Mouse (Mus musculus): ENCODE results near the gene Gpm6a. TPM values are rescaled to one million over a fixed set of nuclear protein-coding genes. Genes with fewer than 3 reads are reported as not detected.

The Gpm6a gene
- polyA plus RNA-seq, 1 experiment from 2014 or later = 17.7 TPM

DNA sequence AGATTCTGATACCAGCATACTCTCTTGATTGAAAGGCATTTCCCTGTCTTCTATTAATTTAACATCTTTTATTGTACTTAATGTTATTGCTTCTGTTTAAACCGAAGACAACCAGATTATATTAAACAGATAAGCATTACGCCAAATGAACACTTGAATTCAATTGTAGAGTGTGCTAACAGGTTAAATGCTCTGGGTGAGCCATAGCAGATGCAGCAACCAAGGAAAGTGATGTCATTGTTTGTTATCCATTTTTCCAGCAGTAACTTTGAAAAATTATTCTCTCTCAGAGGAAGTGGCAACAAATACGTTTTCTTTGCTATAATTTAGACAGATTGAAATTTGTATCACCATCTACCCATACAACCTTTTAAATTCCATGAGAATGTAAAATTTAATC lies 2.9 kb downstream of the Gpm6a start:
- ATAC-seq (ENCODE audit: insufficient number of reproducible peaks, low FRiP score) = no peak
- Histone ChIP-seq H3K4me1 (replicated peaks) (no peaks in the 10 kb centered on the region), H3K36me3 (no peaks in the 10 kb centered on the region), H3K27me3 (replicated peaks) (no peaks in the 10 kb centered on the region), H3K4me3 (no peak overlapping the region), H3K9ac (no peak overlapping the region), H3K9me3 (replicated peaks) (no peaks in the 10 kb centered on the region), H3K4me2 (no peak overlapping the region), H3K27ac (ENCODE audit: poor library complexity, severe bottlenecking) (no peak overlapping the region)
- WGBS = 58% methylated on average over 3 of the region's 3 CpGs

DNA sequence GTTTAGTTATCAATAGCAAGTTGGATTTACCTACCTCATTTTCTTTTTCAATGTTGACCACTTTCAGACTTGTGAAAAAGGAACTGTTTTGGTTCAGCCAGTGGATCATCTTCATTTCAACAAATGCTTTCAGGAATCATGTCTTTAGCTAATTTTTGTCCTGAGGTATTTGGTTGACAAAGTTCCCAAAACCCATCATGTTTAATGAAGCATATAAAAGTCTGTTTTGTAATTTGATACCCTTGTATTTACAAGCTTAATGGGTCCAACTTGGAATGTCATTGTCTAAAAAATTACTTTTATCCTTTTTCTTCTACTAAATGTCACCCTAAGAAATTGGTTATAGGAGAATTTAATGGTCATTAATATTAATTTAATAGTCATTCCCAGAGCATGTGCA lies 6.9 kb downstream of the Gpm6a start:
- no peak for ATAC-seq (ENCODE audit: insufficient number of reproducible peaks, low FRiP score)
- Histone ChIP-seq H3K4me3 (no peak overlapping the region), H3K4me2 (no peak overlapping the region), H3K27me3 (replicated peaks) (no peaks in the 10 kb centered on the region), H3K27ac (ENCODE audit: poor library complexity, severe bottlenecking) (no peak overlapping the region), H3K9me3 (replicated peaks) (no peaks in the 10 kb centered on the region), H3K9ac (no peak overlapping the region), H3K36me3 (no peaks in the 10 kb centered on the region), H3K4me1 (replicated peaks) (no peaks in the 10 kb centered on the region)

DNA sequence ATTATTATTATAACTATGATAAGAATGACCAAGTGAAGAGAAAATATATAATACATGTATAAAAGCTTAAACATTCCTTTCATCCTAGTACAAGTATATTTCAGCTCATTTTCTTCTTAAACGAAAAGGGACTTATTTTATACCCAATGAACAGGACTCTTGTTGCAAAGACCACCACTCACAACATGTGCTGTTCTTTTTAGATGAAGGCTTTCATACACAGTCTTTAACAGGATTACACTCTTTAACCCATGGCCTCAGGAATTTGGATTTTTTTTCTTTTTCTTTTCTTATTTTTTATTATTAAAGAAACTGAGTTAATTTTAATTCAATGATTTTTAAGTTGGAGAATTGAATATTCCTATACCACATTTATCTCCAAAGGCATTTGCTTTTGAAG lies 20.4 kb downstream of the Gpm6a start:
- H3K4me1 ChIP-seq (replicated peaks) = no peaks in the 10 kb centered on the region
- no peak overlapping the region for H3K4me2 ChIP-seq
- no peak overlapping the region for H3K27ac ChIP-seq (ENCODE audit: poor library complexity, severe bottlenecking)
- ATAC-seq (ENCODE audit: insufficient number of reproducible peaks, low FRiP score) = no peak
- H3K27me3 ChIP-seq (replicated peaks) = no peaks in the 10 kb centered on the region
- H3K9ac ChIP-seq = no peak overlapping the region
- 74% methylated on average over 1 of the region's 1 CpGs for WGBS
- H3K9me3 ChIP-seq (replicated peaks) = no peaks in the 10 kb centered on the region
- no peaks in the 10 kb centered on the region for H3K36me3 ChIP-seq
- H3K4me3 ChIP-seq = no peak overlapping the region

DNA sequence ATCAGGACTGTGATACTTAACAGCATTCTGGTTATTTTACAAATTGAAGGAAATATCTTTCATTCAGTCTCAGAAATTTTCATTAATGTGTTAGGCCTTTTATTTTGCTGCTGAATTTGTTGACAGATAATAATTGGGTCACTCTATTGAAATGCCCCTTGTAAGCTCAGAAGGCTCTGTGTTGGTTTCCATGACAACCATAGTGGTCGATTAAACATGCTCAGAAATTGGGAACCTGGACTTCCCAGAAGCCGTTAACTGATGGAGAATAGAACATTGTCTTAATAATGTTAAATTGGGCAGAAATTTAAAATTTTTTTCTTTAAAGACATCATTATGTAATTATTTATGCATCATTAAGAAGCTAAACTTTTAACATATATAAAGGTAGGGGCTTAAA lies 20.9 kb downstream of the Gpm6a start:
- Histone ChIP-seq H3K9me3 (replicated peaks) (no peaks in the 10 kb centered on the region), H3K27me3 (replicated peaks) (no peaks in the 10 kb centered on the region), H3K4me3 (no peak overlapping the region), H3K4me2 (no peak overlapping the region), H3K4me1 (replicated peaks) (no peaks in the 10 kb centered on the region), H3K27ac (ENCODE audit: poor library complexity, severe bottlenecking) (no peak overlapping the region), H3K9ac (no peak overlapping the region), H3K36me3 (no peaks in the 10 kb centered on the region)
- ATAC-seq (ENCODE audit: insufficient number of reproducible peaks, low FRiP score) = no peak
- 67% methylated on average over 2 of the region's 2 CpGs for WGBS

DNA sequence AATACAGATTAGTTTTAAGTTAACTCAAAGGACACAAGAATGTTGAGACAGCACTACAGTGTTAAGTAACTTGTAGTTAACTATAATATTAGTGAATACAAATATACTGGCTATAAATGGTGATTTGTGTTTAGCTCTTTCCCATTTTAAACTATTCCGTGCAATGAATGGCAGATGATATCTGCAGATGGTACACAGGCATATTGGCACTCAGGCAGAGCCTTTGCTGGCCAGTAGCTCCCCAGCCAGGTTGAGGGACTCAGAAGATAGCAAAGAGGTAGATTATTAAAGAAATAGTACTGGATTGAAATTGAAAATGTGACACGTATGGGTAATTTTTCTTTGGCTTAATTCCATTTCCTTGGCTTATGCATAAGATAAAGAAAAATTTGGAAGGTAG lies 21.3 kb downstream of the Gpm6a start:
- Histone ChIP-seq H3K9ac (no peak overlapping the region), H3K4me3 (no peak overlapping the region), H3K4me1 (replicated peaks) (no peaks in the 10 kb centered on the region), H3K4me2 (no peak overlapping the region), H3K27ac (ENCODE audit: poor library complexity, severe bottlenecking) (no peak overlapping the region), H3K27me3 (replicated peaks) (no peaks in the 10 kb centered on the region), H3K36me3 (no peaks in the 10 kb centered on the region), H3K9me3 (replicated peaks) (no peaks in the 10 kb centered on the region)
- WGBS = 89% methylated on average over 2 of the region's 2 CpGs
- ATAC-seq (ENCODE audit: insufficient number of reproducible peaks, low FRiP score) = no peak

DNA sequence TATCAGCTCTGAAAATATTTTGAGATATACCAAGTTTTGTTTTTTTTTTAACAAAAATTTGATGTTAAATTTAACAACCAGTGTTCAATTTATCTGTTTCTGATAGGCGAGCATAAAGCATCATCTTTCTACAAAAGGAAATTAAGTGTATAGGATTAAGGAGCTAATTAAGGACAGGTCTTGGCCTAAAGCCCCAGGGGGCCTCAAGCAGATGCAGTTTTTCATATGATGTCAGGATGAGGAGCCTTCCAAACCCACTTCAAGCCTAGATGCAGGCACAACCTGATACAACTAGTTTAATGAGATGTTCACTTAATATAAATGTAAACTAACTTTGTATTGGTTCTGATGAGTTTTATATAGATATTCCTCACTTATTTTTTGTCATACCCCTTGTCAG lies 22.0 kb downstream of the Gpm6a start:
- H3K9ac ChIP-seq = no peak overlapping the region
- no peak overlapping the region for H3K4me2 ChIP-seq
- H3K27me3 ChIP-seq (replicated peaks) = no peaks in the 10 kb centered on the region
- WGBS = 57% methylated on average over 1 of the region's 1 CpGs
- H3K27ac ChIP-seq (ENCODE audit: poor library complexity, severe bottlenecking) = no peak overlapping the region
- no peaks in the 10 kb centered on the region for H3K9me3 ChIP-seq (replicated peaks)
- H3K4me1 ChIP-seq (replicated peaks) = no peaks in the 10 kb centered on the region
- H3K4me3 ChIP-seq = no peak overlapping the region
- no peak for ATAC-seq (ENCODE audit: insufficient number of reproducible peaks, low FRiP score)
- H3K36me3 ChIP-seq = no peaks in the 10 kb centered on the region

DNA sequence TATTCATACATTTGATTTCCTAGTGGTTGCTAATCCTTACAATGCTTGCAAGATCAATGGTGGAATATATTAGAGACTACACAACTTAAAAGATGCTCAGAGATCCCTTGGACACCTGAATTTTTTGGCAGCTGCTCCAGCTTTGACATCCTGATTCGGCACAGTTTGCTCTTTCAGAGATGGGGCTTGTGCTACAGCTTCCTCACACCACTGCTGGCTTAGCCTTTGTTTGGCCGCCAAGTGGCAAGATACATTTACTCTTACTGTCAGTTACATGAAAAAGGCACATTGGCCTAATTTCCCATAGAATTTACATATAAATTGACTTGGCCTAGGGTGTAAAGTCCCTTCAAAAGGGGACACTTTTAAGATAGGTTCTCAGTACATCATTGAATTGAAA lies 32.1 kb downstream of the Gpm6a start:
- ATAC-seq (ENCODE audit: insufficient number of reproducible peaks, low FRiP score) = no peak
- H3K27ac ChIP-seq (ENCODE audit: poor library complexity, severe bottlenecking) = no peak overlapping the region
- WGBS = 49% methylated on average over 2 of the region's 2 CpGs

DNA sequence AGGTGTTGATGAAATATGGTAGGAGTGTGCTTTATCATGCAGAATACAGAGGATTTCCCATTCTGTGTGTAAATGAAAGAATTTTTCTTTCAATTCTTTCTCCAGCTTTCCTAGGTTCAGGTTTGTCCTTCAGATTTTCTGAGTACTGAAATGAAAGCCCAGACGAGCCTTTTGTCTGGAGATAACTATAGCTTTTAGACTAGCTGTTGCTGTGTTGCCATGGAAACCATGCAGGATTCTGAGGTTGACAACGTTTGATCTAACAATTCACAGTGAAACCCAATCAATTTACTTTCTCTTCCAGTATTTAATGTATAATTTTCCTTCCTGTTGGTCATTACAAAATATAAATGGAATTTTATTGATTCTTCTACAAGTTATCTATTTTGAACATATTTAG lies 34.5 kb downstream of the Gpm6a start:
- ATAC-seq (ENCODE audit: insufficient number of reproducible peaks, low FRiP score) = no peak
- Histone ChIP-seq H3K36me3 (no peaks in the 10 kb centered on the region), H3K27me3 (replicated peaks) (no peaks in the 10 kb centered on the region), H3K4me3 (no peak overlapping the region), H3K4me1 (replicated peaks) (no peaks in the 10 kb centered on the region), H3K27ac (ENCODE audit: poor library complexity, severe bottlenecking) (no peak overlapping the region), H3K9ac (no peak overlapping the region), H3K9me3 (replicated peaks) (no peaks in the 10 kb centered on the region), H3K4me2 (no peak overlapping the region)
- WGBS = 36% methylated on average over 2 of the region's 2 CpGs

More for the DNA sequence above, 32.1 kb downstream of the Gpm6a start:
- Histone ChIP-seq H3K4me3 (no peak overlapping the region), H3K36me3 (no peaks in the 10 kb centered on the region), H3K27me3 (replicated peaks) (no peaks in the 10 kb centered on the region), H3K9me3 (replicated peaks) (no peaks in the 10 kb centered on the region), H3K4me1 (replicated peaks) (no peaks in the 10 kb centered on the region), H3K9ac (no peak overlapping the region), H3K4me2 (no peak overlapping the region)

DNA sequence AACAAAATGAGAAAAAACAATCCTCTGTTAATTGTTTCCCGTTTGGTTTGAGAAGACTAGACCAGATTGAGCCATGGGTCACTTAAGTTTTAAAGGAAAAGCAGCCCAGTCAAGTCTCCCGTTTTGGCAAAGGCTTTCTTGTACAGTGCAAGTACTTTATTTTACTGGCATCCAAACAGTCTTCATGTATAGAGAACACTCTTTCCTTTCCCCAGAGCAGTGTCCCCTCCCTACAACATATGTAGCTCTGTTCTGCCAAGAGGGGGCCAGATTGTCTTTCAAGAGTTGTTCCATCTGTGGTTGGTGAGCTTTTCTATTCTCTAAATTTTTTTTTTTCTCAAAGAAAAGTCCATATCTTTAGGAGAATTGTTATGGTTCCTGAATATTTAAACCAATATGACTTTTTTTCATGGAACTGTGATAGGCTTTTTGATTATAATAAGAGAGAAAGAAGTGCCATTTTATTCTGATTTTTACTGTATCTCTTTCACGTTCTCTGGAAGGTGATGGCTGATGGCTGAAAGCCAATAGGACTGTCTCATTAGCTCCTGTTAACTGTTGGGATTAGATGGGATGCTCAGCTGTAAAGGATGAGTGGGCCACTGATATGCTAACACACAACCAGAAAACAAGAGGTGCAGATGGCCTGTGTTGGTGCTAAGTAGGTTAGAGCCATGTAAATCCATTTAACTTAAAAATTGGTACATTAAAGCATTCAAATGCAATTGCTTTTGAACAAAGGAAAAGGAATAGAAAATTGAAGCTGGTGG lies 37.4 kb downstream of the Gpm6a start:
- Histone ChIP-seq H3K4me3 (no peak overlapping the region), H3K9ac (no peak overlapping the region), H3K27me3 (replicated peaks) (no peaks in the 10 kb centered on the region), H3K27ac (ENCODE audit: poor library complexity, severe bottlenecking) (no peak overlapping the region), H3K36me3 (no peaks in the 10 kb centered on the region), H3K4me1 (replicated peaks) (no peaks in the 10 kb centered on the region), H3K9me3 (replicated peaks) (no peaks in the 10 kb centered on the region), H3K4me2 (no peak overlapping the region)
- ATAC-seq (ENCODE audit: insufficient number of reproducible peaks, low FRiP score) = no peak
- WGBS = 66% methylated on average over 3 of the region's 3 CpGs

DNA sequence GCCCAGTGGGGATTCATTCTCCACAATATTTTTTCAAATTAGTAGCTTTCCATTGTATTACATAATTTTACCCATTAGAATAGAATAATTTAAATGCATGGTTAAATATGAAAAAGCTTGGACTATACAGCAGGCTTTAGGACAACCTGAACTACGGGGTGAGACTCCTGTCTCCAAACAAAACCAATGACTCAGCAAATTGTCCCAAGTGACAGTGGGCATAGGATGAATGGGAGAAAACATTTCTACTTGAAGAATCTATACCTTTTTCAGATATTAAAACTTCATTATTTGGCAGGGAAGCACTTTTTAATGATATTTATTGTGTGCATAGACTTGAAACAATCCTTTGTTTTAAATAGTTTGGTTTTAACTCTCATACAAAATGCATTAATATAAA lies 41.0 kb downstream of the Gpm6a start:
- Histone ChIP-seq H3K4me2 (no peak overlapping the region), H3K27me3 (replicated peaks) (no peaks in the 10 kb centered on the region), H3K27ac (ENCODE audit: poor library complexity, severe bottlenecking) (no peak overlapping the region), H3K9ac (no peak overlapping the region), H3K4me1 (replicated peaks) (no peaks in the 10 kb centered on the region), H3K4me3 (no peak overlapping the region), H3K9me3 (replicated peaks) (no peaks in the 10 kb centered on the region), H3K36me3 (no peaks in the 10 kb centered on the region)
- no peak for ATAC-seq (ENCODE audit: insufficient number of reproducible peaks, low FRiP score)
- WGBS = 75% methylated on average over 1 of the region's 1 CpGs

DNA sequence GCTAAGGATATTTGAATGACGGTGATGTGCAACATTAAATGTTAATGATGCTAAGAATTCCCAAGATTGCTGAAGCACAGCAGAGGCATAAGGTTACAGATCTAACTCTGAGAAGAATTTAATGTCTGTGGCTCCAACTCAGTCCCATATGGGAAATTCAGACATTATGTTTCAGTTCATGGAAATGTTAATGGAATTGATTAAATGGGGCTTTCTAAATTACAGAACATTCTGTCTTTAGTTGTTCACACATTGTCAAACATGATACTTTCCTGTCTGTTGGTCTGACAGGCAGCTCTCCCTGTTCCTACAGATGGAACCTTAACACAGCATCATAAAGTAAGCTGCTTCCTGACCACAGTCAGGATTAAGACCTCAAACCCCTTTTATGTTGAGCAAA lies 47.8 kb downstream of the Gpm6a start:
- H3K4me1 ChIP-seq (replicated peaks) = no peaks in the 10 kb centered on the region
- no peak overlapping the region for H3K9ac ChIP-seq
- no peaks in the 10 kb centered on the region for H3K27me3 ChIP-seq (replicated peaks)
- H3K4me2 ChIP-seq = no peak overlapping the region
- no peak overlapping the region for H3K4me3 ChIP-seq
- no peaks in the 10 kb centered on the region for H3K9me3 ChIP-seq (replicated peaks)
- no peak overlapping the region for H3K27ac ChIP-seq (ENCODE audit: poor library complexity, severe bottlenecking)
- no peaks in the 10 kb centered on the region for H3K36me3 ChIP-seq
- WGBS = 83% methylated on average over 1 of the region's 1 CpGs
- ATAC-seq (ENCODE audit: insufficient number of reproducible peaks, low FRiP score) = no peak

DNA sequence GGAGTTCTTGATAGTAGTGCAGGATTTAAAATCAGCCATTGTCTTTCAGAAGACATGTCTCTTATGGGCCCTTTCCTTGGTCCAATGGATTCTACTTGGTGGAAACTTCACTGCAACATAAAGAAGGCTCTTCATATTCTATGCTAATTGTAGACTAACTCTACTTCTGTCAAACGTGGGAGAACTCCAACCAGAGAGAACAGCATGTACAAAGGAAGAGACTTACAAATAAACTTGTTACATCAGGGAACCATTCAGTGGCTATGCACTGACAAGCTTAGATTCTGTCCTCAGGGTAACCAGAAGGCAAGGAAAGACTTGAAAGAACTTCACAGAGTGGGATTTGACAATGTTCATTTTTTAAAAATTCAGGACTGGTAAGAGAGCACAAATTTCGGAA lies 48.3 kb downstream of the Gpm6a start:
- 38% methylated on average over 2 of the region's 2 CpGs for WGBS
- Histone ChIP-seq H3K4me2 (no peak overlapping the region), H3K9ac (no peak overlapping the region), H3K4me3 (no peak overlapping the region), H3K9me3 (replicated peaks) (no peaks in the 10 kb centered on the region), H3K27me3 (replicated peaks) (no peaks in the 10 kb centered on the region), H3K36me3 (no peaks in the 10 kb centered on the region), H3K4me1 (replicated peaks) (no peaks in the 10 kb centered on the region), H3K27ac (ENCODE audit: poor library complexity, severe bottlenecking) (no peak overlapping the region)
- ATAC-seq (ENCODE audit: insufficient number of reproducible peaks, low FRiP score) = no peak
